Mouse (Mus musculus) kidney, adult 8-10 months (tissue): ENCODE results near the gene Il2ra.
"Not testable (repeated sequence)": the region's sequence is repeated elsewhere in the genome, so short reads cannot be mapped to it uniquely, and the experiment has no call there.

Experiments
- DNase-seq, 2 experiments: peaks; one replicate each; pipeline ENCODE4 v3.0.0; 2022

The Il2ra gene

DNA sequence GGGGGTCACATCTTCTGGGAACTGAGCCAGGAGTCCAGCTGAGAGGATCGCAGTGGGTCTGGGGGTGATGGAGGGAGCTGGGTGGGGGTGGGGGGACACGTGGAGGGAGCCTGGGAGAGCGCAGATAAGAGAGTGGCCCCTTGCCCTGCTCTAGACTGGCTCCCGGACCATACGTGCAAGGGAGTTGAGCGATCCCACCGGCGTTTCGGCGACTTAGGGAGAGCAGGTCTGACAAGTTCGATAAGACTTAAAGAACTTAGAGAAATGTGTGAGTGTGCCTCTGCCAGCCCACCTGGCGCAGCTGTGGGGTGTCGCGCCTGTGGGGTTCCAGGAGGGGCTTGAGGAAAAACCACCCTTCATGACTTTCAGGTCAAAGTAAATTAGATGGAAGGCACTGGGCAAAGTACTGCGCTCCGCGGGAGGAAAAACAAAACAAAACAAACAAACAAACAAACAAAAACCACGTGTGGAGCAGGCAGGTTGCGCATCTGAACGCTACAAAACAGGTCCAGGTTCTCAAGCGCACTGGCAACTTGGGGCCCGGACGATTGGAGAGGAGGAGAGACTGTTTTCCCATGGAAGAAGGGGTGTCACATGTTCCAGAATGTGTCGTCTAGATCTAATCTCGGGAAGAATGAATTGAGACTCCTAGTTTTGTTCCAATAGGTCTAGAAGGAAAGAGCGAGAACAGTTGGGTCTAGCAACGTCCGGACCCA lies 63.6 kb downstream of the Il2ra start:
- DNase-seq = no peak

DNA sequence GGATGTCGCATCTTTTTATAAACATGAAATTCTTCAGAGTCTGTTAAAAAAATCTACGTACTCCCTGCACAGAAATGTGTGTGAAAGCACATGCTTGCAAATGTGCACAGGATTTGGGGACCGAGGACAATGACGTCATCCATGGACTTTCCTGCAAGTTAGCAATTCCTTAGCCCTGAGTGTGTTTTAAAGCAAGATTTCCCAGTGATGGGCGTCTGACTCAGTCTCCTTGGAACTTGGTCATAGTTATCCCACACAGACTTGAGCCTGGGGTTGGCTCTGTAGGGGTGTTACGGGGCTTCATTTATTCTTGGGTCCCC lies 64.1 kb downstream of the Il2ra start:
- no peak for DNase-seq

DNA sequence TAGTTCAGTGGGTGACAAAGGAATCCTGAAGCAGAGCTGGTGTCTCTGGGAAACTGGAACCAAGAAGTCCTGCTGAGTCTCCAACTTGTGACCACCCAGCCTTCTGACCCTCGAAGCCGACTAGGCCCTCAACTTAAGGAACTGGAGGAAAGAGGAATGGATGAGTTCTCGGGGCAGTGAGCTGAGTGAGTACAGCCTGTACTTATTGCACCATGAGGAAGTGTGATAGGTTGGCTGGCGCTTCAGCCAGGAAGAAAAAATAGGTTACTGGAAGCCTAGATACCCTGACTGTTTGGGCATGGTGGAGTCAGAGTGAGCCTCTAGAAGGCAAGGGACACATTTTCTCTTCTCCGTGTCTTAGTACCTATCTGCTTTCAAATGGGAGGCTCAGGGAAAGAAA lies 65.9 kb downstream of the Il2ra start:
- DNase-seq = no peak

DNA sequence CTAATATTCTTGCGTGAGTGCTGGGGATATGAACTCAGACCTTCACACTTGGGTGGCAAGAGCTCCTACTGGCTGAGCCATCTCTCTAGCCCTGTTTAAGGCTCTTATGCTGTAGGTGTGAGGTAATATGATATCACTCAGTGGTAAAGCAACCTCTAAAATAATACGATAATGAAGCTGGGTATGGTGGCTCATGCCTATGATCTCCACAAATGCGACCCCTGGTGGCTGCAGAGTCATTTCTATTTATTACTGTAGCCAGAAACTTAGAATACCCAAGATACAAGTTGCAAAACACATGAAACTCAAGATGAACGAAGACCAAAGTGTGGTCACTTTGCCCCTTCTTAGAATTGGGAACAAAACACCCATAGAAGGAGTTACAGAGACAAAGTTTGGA lies 67.5 kb downstream of the Il2ra start:
- DNase-seq = not testable (repeated sequence)

DNA sequence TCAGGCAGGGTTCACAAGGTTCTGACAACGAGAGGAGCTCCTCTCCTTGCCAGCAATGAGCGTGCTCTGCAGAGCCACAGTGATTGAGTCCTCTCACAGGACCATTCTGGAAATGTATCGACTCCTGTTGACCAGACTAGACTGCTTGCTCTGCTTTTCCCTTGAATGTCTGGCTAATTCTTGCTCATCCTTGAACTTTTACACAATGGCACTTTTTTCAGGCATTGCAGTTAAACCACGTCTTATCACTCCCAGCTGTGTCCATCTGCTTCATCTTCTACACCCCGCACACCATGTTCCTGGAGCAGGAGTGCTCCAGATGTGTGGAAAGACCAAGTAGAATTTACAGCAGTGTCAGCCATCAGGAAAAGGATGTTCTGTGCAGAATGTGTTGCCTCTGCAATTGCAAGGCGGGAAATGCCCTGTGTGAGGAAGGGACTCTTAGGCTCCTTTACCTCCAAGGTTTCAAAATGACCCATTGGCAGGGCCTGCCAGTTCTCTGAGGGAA lies 69.9 kb downstream of the Il2ra start:
- no peak for DNase-seq

DNA sequence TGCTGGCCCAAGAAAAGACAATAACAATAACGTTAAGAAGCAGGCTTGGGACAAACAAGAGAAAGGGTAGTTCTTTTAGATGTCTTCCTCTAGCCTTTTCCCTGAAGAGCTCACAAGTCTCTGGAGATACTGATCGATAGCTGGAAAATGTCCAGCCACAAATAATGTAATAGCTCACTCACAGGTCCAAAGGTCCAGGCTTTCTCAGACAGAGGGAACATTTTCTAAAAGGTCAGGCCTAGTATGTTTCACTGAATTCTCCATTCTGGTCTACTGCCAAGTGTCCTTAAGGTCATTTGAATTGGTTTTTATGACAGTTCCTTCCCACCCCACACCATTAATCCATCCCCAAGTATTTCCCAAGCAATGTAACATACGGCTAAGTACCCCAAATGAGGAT lies 70.4 kb downstream of the Il2ra start:
- DNase-seq = peak; percentile 48 to 61

DNA sequence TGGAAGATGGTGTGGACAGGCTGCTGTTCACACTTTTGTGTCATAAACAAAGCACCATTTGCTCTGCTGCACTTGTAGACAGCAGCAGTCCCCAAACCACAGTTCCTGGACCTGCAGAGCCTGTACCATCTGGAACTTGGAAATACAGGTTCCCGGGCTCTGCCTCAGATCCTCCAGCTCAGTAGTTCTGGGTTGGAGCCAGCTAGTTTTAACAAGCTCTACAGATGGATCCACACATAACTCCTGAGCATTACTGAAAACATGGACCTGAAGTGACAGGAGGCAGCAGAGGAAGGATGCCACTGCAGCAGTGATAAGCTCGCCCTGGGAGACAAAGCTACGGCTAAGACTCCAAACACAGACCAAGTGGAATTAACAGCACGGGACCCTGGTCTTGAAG lies 71.9 kb downstream of the Il2ra start:
- DNase-seq = no peak

DNA sequence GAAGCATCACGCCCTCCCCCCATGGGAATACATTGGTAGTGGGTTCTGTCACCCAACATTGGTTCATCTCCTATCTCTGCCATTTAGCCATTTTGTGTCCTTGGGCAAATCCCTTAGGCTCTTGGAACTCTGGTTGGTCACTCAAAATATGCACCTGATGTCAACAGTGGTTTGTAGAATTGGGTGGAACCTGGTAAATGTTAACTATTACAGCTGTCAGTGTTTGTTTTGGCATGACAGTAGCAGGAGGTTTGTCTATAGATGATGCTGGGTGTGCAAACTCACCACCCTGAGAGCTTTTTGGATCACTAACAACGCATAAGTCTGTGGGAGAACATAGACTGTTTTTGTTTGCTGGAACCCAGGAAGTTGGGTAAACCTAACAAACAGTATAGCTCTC lies 76.0 kb downstream of the Il2ra start:
- DNase-seq = no peak

DNA sequence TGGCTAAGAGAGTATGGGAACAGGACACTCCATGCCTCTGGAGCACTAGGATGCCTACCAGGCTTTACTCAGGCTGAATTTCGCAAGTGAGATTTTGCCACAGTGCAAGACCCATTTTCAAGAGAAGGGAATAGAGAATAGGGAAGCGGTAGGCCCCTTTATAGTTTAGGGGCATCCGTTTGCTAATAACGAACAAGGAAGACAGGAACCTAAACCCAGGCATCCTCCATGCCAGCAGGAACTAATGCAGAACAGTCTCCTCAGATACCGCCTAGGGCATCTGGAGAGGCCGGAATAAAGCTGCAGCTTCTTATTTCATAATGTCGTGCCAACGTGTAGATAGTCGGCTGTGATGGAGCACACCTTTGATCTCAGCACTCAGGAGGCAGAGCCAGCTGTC lies 80.0 kb downstream of the Il2ra start:
- no peak for DNase-seq

DNA sequence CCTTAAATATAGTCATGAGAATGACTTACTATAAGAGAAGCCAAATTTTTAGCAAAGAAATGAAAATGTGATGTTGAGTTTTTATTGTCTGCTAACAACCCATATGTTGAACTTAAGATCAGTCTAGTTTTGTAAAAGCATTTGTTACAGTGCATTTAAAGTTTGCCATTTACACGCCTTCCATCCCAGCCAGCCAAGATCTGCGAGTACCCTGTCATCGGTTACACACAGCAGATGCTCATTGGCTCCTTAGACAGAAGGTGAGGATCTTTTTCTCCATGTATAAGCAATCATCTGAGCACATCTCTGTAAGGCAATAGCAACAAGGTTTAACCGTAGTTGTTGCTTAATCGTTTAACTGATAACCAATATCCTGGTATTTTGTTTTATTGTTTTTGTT lies 85.0 kb downstream of the Il2ra start:
- no peak for DNase-seq

DNA sequence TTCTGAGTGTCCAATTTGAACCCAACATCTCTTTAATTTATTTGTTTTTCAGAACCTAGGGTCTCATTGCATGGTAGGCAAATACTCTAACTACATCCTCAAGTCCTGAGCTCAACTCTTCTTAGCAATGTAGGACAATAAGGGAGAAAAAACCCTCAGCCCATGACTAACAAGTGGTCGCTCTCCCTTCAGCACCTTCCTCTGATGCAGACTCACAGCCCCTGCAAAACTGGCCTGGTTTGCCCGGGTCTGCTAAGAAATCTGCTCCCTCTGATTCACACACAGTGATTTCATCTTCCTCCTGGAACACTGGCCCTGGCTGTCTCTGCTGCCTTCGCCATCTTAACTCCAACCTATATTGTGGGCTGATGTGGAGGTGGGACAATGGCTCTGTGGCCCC lies 86.5 kb downstream of the Il2ra start:
- DNase-seq = no peak

DNA sequence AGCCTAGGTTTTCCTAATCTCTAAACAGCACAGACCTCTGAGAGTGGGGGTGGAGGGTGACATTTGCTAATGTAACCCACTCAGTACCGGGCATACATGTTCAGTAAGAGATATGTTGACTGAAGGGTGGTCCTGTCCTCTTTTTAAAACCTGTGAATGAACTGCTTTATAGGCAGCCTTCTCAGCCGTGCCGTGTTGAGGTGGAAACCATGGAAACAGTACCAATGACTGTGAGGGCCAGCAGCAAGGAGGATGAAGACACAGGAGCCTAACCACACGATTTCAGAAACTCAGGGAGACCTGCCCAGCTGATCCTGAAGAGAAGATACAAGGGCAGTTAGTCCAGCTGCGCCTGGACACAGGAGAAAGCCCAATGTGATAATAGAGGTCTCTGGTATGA lies 90.4 kb downstream of the Il2ra start:
- no peak for DNase-seq

DNA sequence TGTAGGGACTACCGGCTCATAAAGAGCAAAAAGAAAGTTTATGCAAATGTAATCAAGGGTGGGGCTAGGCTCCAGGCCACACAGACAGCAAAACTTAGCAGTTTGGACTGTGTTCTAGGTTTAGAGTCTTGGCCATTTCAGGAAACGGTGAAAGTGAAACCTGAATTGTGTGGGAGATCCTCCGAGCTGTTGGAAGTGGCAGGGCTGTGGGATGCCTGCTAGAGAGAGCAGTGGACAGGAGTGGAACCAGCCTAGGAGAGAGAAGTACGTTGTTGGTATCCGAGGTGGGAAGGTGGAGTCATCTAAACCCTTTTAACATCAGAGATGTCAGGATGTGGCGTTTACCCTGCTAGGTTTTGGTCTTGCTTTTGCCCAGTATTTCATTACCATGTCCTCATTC lies 93.2 kb downstream of the Il2ra start:
- DNase-seq = no peak

DNA sequence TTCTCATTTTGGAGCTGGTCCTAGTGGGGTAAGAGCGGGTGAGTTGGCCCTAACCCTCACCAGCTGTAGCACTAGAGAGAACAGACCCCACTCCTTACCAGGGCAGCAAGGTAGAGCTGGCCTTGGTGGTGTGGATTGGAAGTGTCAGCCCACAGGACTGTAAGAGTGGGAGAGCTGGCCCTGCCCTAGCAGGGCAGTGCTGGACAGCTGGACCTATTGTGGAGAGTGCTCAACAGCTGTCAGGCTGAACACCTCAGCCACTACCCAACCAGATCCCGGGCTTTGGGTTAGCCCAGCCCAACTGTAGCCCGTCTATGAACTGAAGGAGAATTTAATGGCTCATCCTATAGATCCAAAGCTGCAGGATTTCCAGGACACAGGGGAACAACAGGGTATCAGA lies 96.2 kb downstream of the Il2ra start:
- DNase-seq = no peak

DNA sequence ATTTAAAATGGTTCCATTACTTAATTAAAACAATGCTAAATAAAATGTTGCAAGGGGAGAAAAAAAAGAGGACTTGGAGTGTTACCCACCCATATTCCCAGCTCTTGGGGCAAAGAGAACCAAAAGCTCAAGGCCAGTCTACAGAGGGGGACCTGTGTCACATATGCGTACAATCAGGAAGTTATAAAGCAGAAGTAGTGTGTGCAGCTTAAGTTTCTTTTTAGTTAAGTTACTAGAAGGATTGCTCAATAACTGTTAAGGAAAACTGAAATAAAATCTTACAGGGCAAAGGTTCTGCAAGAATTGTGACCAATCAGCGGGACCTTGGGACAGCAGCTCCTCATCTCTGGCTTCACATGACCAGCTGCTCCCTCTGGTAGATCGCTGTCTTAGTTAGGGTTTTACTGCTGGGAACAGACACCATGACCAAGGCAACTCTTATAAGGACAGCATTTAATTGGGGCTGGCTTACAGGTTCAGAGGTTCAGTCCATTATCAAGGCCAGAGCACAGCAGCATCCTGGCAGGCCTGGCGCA lies 97.0 kb downstream of the Il2ra start:
- no peak for DNase-seq
